Mouse (Mus musculus): ENCODE data around the gene Gm11084. TPM values are rescaled to one million over a fixed set of nuclear protein-coding genes. Genes with fewer than 3 reads are reported as not detected.

Gm11084 gene
- polyA plus RNA-seq, 1 experiment from 2014 or later, result not detected

GRCm38 (mm10) chr2:72924981-72925380 lies 61.5 kb downstream of the Gm11084 start:
- WGBS, result 79% methylated on average over 10 of the region's 10 CpGs
- Histone ChIP-seq H3K4me1 (no peaks in the 10 kb centered on the region), H3K36me3 (no peaks in the 10 kb centered on the region), H3K27ac (replicated peaks) (no peak overlapping the region), H3K27me3 (no peaks in the 10 kb centered on the region), H3K4me2 (replicated peaks) (no peak overlapping the region), H3K9me3 (replicated peaks) (no peaks in the 10 kb centered on the region), H3K9ac (no peak overlapping the region), H3K4me3 (replicated peaks) (no peak overlapping the region)
- ATAC-seq (ENCODE audit: insufficient number of reproducible peaks, low FRiP score, low TSS enrichment, low read depth), result no peak

Small RNA genes lying within 50 kb of the gene (microRNA-seq; reads per million reads assigned to microRNA genes)
- not detected for gene Gm25960 (ENCODE audit: borderline number of aligned reads)

Other genes with a start within 250 kb of the Gm11084 start
- 52.0 and 58.8 TPM in 2 replicates for gene Sp3, start 6.3 kb downstream of the Gm11084 start, polyA plus RNA-seq (2015; fragmentation: Nextera tagmentation; extraction: Ambion mirVana)
- 90.7 and 91.1 TPM in 2 replicates for gene Ola1, start 232.2 kb upstream of the Gm11084 start, polyA plus RNA-seq (2015; fragmentation: Nextera tagmentation; extraction: Ambion mirVana)

Data from embryonic facial prominence, embryonic 15.5 days (tissue).